In the genomic region with DNA sequence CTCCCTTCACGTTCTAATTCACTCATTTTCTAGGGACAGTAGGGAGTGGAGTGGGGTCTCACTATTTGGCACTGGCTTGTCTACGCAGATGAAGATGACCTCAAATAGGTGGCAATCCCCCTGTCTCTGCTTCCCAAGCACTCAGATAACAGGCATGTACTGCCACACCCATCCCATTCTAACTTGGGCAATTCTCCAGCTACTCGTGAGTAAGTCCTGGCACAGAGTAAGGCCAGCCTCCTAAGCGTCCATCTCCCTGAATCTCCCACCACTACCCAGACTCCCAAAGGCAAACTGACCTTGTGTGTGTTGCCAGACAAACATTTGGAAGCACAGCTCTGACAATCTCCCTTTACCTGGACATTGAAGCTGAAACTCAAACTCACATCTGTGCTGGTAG, we compare ENCODE assay signal across 21 mouse cellular contexts. TPM values are rescaled to one million over a fixed set of nuclear protein-coding genes. Genes with fewer than 3 reads are reported as not detected.
DNase-seq lines count a peak whose midpoint lies in the region; ATAC-seq lines count a peak whose summit lies in the region.
"Had no signal": no experiment of that assay in that cellular context is flagged by ENCODE, and none has a peak within 500 bp of the region (broad histone marks: within the 10 kb centered on the region; RNA-seq: fewer than 3 reads in every experiment).

No protein-coding gene starts in this region.

- peak; percentile 51 for DNase-seq in adrenal gland, postnatal 10 days
- DNase-seq in adrenal gland, adult 8-10 months, result no peak
- DNase-seq in heart, postnatal 25 days (ENCODE audit: low spot score), result no peak
- no peak for DNase-seq in liver, embryonic 11.5 days (ENCODE audit: low spot score)
- DNase-seq in MN1 (ENCODE audit: low spot score), result no peak
- DNase-seq in gastrocnemius, postnatal 36 days, result no peak
- no peak for DNase-seq in urinary bladder, adult 18-20 months (ENCODE audit: low spot score in 2 of 2)
- DNase-seq: cerebellum, adult 18-20 months; gastrocnemius, adult 2 months; kidney, postnatal 10 days; right cerebral cortex, adult 18-20 months; thymus, adult 18-20 months had no signal

- no peaks in the 10 kb centered on the region for H3K27me3 ChIP-seq in heart, embryonic 15.5 days
- no peaks in the 10 kb centered on the region for H3K27me3 ChIP-seq in liver, embryonic 11.5 days (replicated peaks; ENCODE audit: control insufficient read depth, insufficient read depth, low read length)
- H3K27me3 ChIP-seq: hindbrain, embryonic 15.5 days; limb, embryonic 13.5 days; megakaryocyte, embryonic 14.5 days; Patski had no signal

- H3K27ac ChIP-seq in heart, embryonic 15.5 days, result peak overlapping the region; percentile 38
- 0 out of 2 replicates have a peak overlapping the region, but pooled peaks have one; percentile 19 for H3K27ac ChIP-seq in liver, embryonic 11.5 days (ENCODE audit: low read depth, low read length)
- H3K27ac ChIP-seq: gastrocnemius, adult 2 months; hindbrain, embryonic 15.5 days; limb, embryonic 13.5 days had no signal

- ATAC-seq in heart, embryonic 15.5 days (replicated peaks; ENCODE audit: insufficient number of reproducible peaks, insufficient read depth, low FRiP score, low read depth), result no peak; the same call in 1 of the 2 replicates
- ATAC-seq in liver, embryonic 11.5 days (replicated peaks; ENCODE audit: low FRiP score), result no peak
- ATAC-seq: activated CD4-positive, CD25-positive, alpha-beta regulatory T cell, adult 4 months; intestine, postnatal 0 days; lung, postnatal 0 days; midbrain, embryonic 16.5 days; Patski had no signal

- H3K4me3 ChIP-seq in heart, embryonic 15.5 days, result no peak overlapping the region
- no peak overlapping the region for H3K4me3 ChIP-seq in liver, embryonic 11.5 days (ENCODE audit: low read depth, low read length)
- H3K4me3 ChIP-seq: gastrocnemius, adult 2 months; hindbrain, embryonic 15.5 days; limb, embryonic 13.5 days; megakaryocyte, embryonic 14.5 days had no signal

- no peak overlapping the region for H3K9ac ChIP-seq in heart, embryonic 15.5 days
- no peak overlapping the region for H3K9ac ChIP-seq in liver, embryonic 11.5 days (ENCODE audit: low read depth, low read length)
- H3K9ac ChIP-seq: hindbrain, embryonic 15.5 days; limb, embryonic 13.5 days had no signal

- no peaks in the 10 kb centered on the region for H3K9me3 ChIP-seq in heart, embryonic 15.5 days (replicated peaks)
- H3K9me3 ChIP-seq in liver, embryonic 11.5 days (ENCODE audit: control insufficient read depth, low read length), result no peaks in the 10 kb centered on the region
- H3K9me3 ChIP-seq: hindbrain, embryonic 15.5 days; limb, embryonic 13.5 days; megakaryocyte, embryonic 14.5 days had no signal

- H3K36me3 ChIP-seq in heart, embryonic 15.5 days, result no peaks in the 10 kb centered on the region
- H3K36me3 ChIP-seq in liver, embryonic 11.5 days (ENCODE audit: control insufficient read depth, insufficient read depth, low read length), result 0 out of 2 replicates have a peak, but pooled peaks cover 2% of the 10 kb centered on the region
- H3K36me3 ChIP-seq: hindbrain, embryonic 15.5 days; limb, embryonic 13.5 days had no signal

- intact Hi-C loops in heart, postnatal 25 days (cut with DNase I), result no loop called here
- intact Hi-C loops in gastrocnemius, postnatal 36 days (cut with DNase I), result no loop called here

- H3K4me2 ChIP-seq in heart, embryonic 15.5 days, result no peak overlapping the region
- peak overlapping the region; percentile 5; the same call in 1 of the 2 replicates for H3K4me2 ChIP-seq in liver, embryonic 11.5 days
- H3K4me2 ChIP-seq: hindbrain, embryonic 15.5 days; limb, embryonic 13.5 days had no signal

- peaks cover 42% of the 10 kb centered on the region for H3K4me1 ChIP-seq in heart, embryonic 15.5 days (replicated peaks)
- peaks cover 53% of the 10 kb centered on the region for H3K4me1 ChIP-seq in liver, embryonic 11.5 days (replicated peaks; ENCODE audit: control insufficient read depth, insufficient read depth, low read length)
- H3K4me1 ChIP-seq: hindbrain, embryonic 15.5 days had no signal

- WGBS in heart, embryonic 15.5 days, result 49% methylated on average over 4 of the region's 4 CpGs
- WGBS in liver, embryonic 11.5 days, result 62% methylated on average over 4 of the region's 4 CpGs

RNA-seq across cellular contexts. Expression of gene Emilin2, which starts 18.9 kb away (rescaled TPM):
- total RNA-seq in adrenal gland, postnatal 10 days (2021), result 10 to 100 TPM; 14.0 to 15.4 TPM
- 1 to 10 TPM; 4.1 to 8.7 (median 5.4) TPM for total RNA-seq in adrenal gland, adult 8-10 months (2022)
- polyA plus RNA-seq in heart, embryonic 15.5 days (2015; fragmentation: Nextera tagmentation; extraction: Ambion mirVana), result 35.4 and 39.8 TPM in 2 replicates
- 10 to 100 TPM; 64.3 to 73.1 TPM for total RNA-seq in heart, postnatal 25 days (2021)
- polyA plus RNA-seq in liver, embryonic 11.5 days (2014; fragmentation: Nextera tagmentation; extraction: Ambion mirVana), result 31.3 and 33.4 TPM in 2 replicates
- total RNA-seq in gastrocnemius, postnatal 36 days (2021), result 1 to 10 TPM; 6.6 to 6.7 TPM
